Mouse (Mus musculus): ENCODE data around the gene Dok3. TPM values are rescaled to one million over a fixed set of nuclear protein-coding genes. Genes with fewer than 3 reads are reported as not detected.

Gene Dok3
- polyA plus RNA-seq, 1 experiment from 2014 or later: 3.6 TPM

- peaks cover 55% of the 10 kb centered on the region for H3K36me3 ChIP-seq (ENCODE audit: control insufficient read depth, insufficient read depth, low read length)
- H3K4me1 ChIP-seq (ENCODE audit: control insufficient read depth, insufficient read depth, low read depth, low read length): no peaks in the 10 kb centered on the region
- ATAC-seq: no peak
- no peaks in the 10 kb centered on the region for H3K9me3 ChIP-seq (ENCODE audit: control insufficient read depth, low read length)
- WGBS: 97% methylated on average over 2 of the region's 2 CpGs
- no peak overlapping the region for H3K4me2 ChIP-seq (ENCODE audit: low read length)
- no peak overlapping the region for H3K9ac ChIP-seq (ENCODE audit: low read depth, low read length)
- no peak overlapping the region for H3K27ac ChIP-seq (ENCODE audit: low read depth, low read length)
- H3K4me3 ChIP-seq (ENCODE audit: low read length): no peak overlapping the region
- H3K27me3 ChIP-seq (replicated peaks; ENCODE audit: control insufficient read depth, insufficient read depth, low read length): no peaks in the 10 kb centered on the region
Measured at GRCm38 (mm10) chr13:55547916-55548315, 18.8 kb upstream of the Dok3 start.

GRCm38 (mm10) chr13:55544792-55545191, 15.7 kb upstream of the Dok3 start:
- Histone ChIP-seq H3K4me2 (ENCODE audit: low read length) (no peak overlapping the region), H3K4me1 (ENCODE audit: control insufficient read depth, insufficient read depth, low read depth, low read length) (no peaks in the 10 kb centered on the region), H3K36me3 (ENCODE audit: control insufficient read depth, insufficient read depth, low read length) (peaks cover 64% of the 10 kb centered on the region), H3K27me3 (replicated peaks; ENCODE audit: control insufficient read depth, insufficient read depth, low read length) (no peaks in the 10 kb centered on the region), H3K27ac (ENCODE audit: low read depth, low read length) (no peak overlapping the region), H3K9me3 (ENCODE audit: control insufficient read depth, low read length) (no peaks in the 10 kb centered on the region), H3K9ac (ENCODE audit: low read depth, low read length) (no peak overlapping the region), H3K4me3 (ENCODE audit: low read length) (no peak overlapping the region)
- ATAC-seq: no peak
- WGBS: 90% methylated on average over 6 of the region's 6 CpGs

GRCm38 (mm10) chr13:55543447-55543846, 14.4 kb upstream of the Dok3 start:
- Histone ChIP-seq H3K36me3 (ENCODE audit: control insufficient read depth, insufficient read depth, low read length) (peaks cover 63% of the 10 kb centered on the region), H3K27me3 (replicated peaks; ENCODE audit: control insufficient read depth, insufficient read depth, low read length) (no peaks in the 10 kb centered on the region), H3K4me2 (ENCODE audit: low read length) (no peak overlapping the region), H3K4me3 (ENCODE audit: low read length) (no peak overlapping the region), H3K9me3 (ENCODE audit: control insufficient read depth, low read length) (no peaks in the 10 kb centered on the region), H3K9ac (ENCODE audit: low read depth, low read length) (no peak overlapping the region), H3K27ac (ENCODE audit: low read depth, low read length) (no peak overlapping the region), H3K4me1 (ENCODE audit: control insufficient read depth, insufficient read depth, low read depth, low read length) (no peaks in the 10 kb centered on the region)
- WGBS: 95% methylated on average over 8 of the region's 8 CpGs
- ATAC-seq: no peak

GRCm38 (mm10) chr13:55542891-55543290, 13.8 kb upstream of the Dok3 start:
- H3K4me2 ChIP-seq (ENCODE audit: low read length): no peak overlapping the region
- H3K36me3 ChIP-seq (ENCODE audit: control insufficient read depth, insufficient read depth, low read length): peaks cover 61% of the 10 kb centered on the region
- H3K27ac ChIP-seq (ENCODE audit: low read depth, low read length): no peak overlapping the region
- H3K4me3 ChIP-seq (ENCODE audit: low read length): no peak overlapping the region
- no peaks in the 10 kb centered on the region for H3K27me3 ChIP-seq (replicated peaks; ENCODE audit: control insufficient read depth, insufficient read depth, low read length)
- ATAC-seq: no peak
- H3K9me3 ChIP-seq (ENCODE audit: control insufficient read depth, low read length): no peaks in the 10 kb centered on the region
- WGBS: 95% methylated on average over 4 of the region's 4 CpGs
- H3K9ac ChIP-seq (ENCODE audit: low read depth, low read length): no peak overlapping the region
- no peaks in the 10 kb centered on the region for H3K4me1 ChIP-seq (ENCODE audit: control insufficient read depth, insufficient read depth, low read depth, low read length)

- no peaks in the 10 kb centered on the region; the same call in 1 of the 2 replicates for H3K4me1 ChIP-seq (ENCODE audit: control insufficient read depth, insufficient read depth, low read depth, low read length)
- no peaks in the 10 kb centered on the region for H3K9me3 ChIP-seq (ENCODE audit: control insufficient read depth, low read length)
- no peak overlapping the region for H3K9ac ChIP-seq (ENCODE audit: low read depth, low read length)
- H3K4me2 ChIP-seq (ENCODE audit: low read length): no peak overlapping the region
- H3K27ac ChIP-seq (ENCODE audit: low read depth, low read length): no peak overlapping the region
- no peak for ATAC-seq
- H3K27me3 ChIP-seq (replicated peaks; ENCODE audit: control insufficient read depth, insufficient read depth, low read length): no peaks in the 10 kb centered on the region
- 92% methylated on average over 2 of the region's 2 CpGs for WGBS
- peaks cover 55% of the 10 kb centered on the region for H3K36me3 ChIP-seq (ENCODE audit: control insufficient read depth, insufficient read depth, low read length)
- no peak overlapping the region for H3K4me3 ChIP-seq (ENCODE audit: low read length)
Measured at GRCm38 (mm10) chr13:55540933-55541332, 11.8 kb upstream of the Dok3 start.

GRCm38 (mm10) chr13:55536194-55537175, 7.4 kb upstream of the Dok3 start, which contains the start of gene Ddx41:
Gene Ddx41 (minus strand): TSS chr13:55536658.
- WGBS: under 1% methylated on average over 70 of the region's 70 CpGs
- ATAC-seq: peak; percentile 98
- Histone ChIP-seq H3K27ac (ENCODE audit: low read depth, low read length) (peak within 1 kb of the TSS; percentile 82), H3K9ac (ENCODE audit: low read depth, low read length) (peak within 1 kb of the TSS; percentile 86), H3K9me3 (ENCODE audit: control insufficient read depth, low read length) (no peaks in the 10 kb centered on the region), H3K27me3 (replicated peaks; ENCODE audit: control insufficient read depth, insufficient read depth, low read length) (no peaks in the 10 kb centered on the region), H3K4me2 (ENCODE audit: low read length) (peak within 1 kb of the TSS; percentile 83), H3K4me1 (ENCODE audit: control insufficient read depth, insufficient read depth, low read depth, low read length) (peaks cover 10% of the 10 kb centered on the region), H3K36me3 (ENCODE audit: control insufficient read depth, insufficient read depth, low read length) (peaks cover 46% of the 10 kb centered on the region), H3K4me3 (ENCODE audit: low read length) (peak within 1 kb of the TSS; percentile 86)

GRCm38 (mm10) chr13:55535796-55536193, 6.7 kb upstream of the Dok3 start:
- WGBS: 19% methylated on average over 16 of the region's 17 CpGs
- Histone ChIP-seq H3K9ac (ENCODE audit: low read depth, low read length) (peak overlapping the region; percentile 86), H3K4me3 (ENCODE audit: low read length) (peak overlapping the region; percentile 86), H3K27ac (ENCODE audit: low read depth, low read length) (peak overlapping the region; percentile 82), H3K9me3 (ENCODE audit: control insufficient read depth, low read length) (no peaks in the 10 kb centered on the region), H3K4me1 (ENCODE audit: control insufficient read depth, insufficient read depth, low read depth, low read length) (peaks cover 10% of the 10 kb centered on the region), H3K4me2 (ENCODE audit: low read length) (peak overlapping the region; percentile 83), H3K36me3 (ENCODE audit: control insufficient read depth, insufficient read depth, low read length) (peaks cover 42% of the 10 kb centered on the region), H3K27me3 (replicated peaks; ENCODE audit: control insufficient read depth, insufficient read depth, low read length) (no peaks in the 10 kb centered on the region)
- ATAC-seq: no peak

- peak overlapping the region; percentile 83 for H3K4me2 ChIP-seq (ENCODE audit: low read length)
- peak overlapping the region; percentile 86 for H3K4me3 ChIP-seq (ENCODE audit: low read length)
- 93% methylated on average over 15 of the region's 15 CpGs for WGBS
Measured at GRCm38 (mm10) chr13:55535191-55535590, 6.1 kb upstream of the Dok3 start.

More at GRCm38 (mm10) chr13:55535191-55535590, 6.1 kb upstream of the Dok3 start:
- ATAC-seq: no peak
- Histone ChIP-seq H3K27ac (ENCODE audit: low read depth, low read length) (no peak overlapping the region), H3K4me1 (ENCODE audit: control insufficient read depth, insufficient read depth, low read depth, low read length) (peaks cover 10% of the 10 kb centered on the region), H3K27me3 (replicated peaks; ENCODE audit: control insufficient read depth, insufficient read depth, low read length) (no peaks in the 10 kb centered on the region), H3K9me3 (ENCODE audit: control insufficient read depth, low read length) (no peaks in the 10 kb centered on the region), H3K36me3 (ENCODE audit: control insufficient read depth, insufficient read depth, low read length) (peaks cover 42% of the 10 kb centered on the region), H3K9ac (ENCODE audit: low read depth, low read length) (peak overlapping the region; percentile 86)

All from hindbrain, embryonic 16.5 days (tissue).